Comparison of ENCODE assay signal across 7 mouse cellular contexts in the genomic region with DNA sequence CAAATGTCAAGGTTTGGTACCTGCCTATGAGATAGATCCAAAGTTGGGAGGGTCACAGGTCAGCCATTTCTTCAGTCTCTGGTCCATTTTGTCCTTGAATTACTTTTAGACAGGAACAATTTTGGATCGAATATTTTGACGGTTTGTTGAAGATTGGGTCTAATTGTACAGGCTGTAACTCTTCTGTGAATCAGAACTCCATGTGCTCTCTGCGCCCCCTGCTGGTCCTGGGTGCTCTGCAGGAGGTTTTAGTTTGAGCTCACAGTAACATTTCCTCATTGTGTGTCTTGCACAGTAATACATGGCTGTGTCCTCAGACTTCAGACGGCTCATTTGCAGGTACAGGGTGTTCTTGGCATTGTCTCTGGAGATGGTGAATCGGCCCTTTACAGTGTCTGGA.
A peak's percentile ranks its signal among the peaks of the same experiment; 100 is the strongest.
DNase-seq lines count a peak whose midpoint lies in the region; ATAC-seq and TF ChIP-seq lines count a peak whose summit lies in the region.
"Not testable (repeated sequence)": the region's sequence is repeated elsewhere in the genome, so short reads cannot be mapped to it uniquely, and the experiment has no call there.

No protein-coding gene starts in this region.

- H3K4me1 ChIP-seq in CH12.LX (ENCODE audit: control insufficient read depth in 1 of 2, insufficient read depth in 2 of 2); heart, adult 2 months (ENCODE audit: control insufficient read depth, insufficient read depth, low read length): not testable (repeated sequence)

- in situ Hi-C loops in CH12.LX (cut with MboI; ENCODE audit: low pct_ligation_motif_present, low pct_unique_long_range_greater_than_20kb, low sequenced_read_pairs), result not testable (repeated sequence)

- H3K27me3 ChIP-seq in CH12.LX (replicated peaks); heart, adult 2 months (ENCODE audit: control insufficient read depth, insufficient read depth, low read length): not testable (repeated sequence)

- not testable (repeated sequence) for H3K79me2 ChIP-seq in CH12.LX (replicated peaks; ENCODE audit: control insufficient read depth, extremely low read depth, insufficient read depth, poor library complexity, severe bottlenecking); heart, adult 2 months (replicated peaks; ENCODE audit: control insufficient read depth, insufficient read depth, low read length)

- H3K4me2 ChIP-seq in CH12.LX (ENCODE audit: insufficient read depth, low read depth, poor library complexity, severe bottlenecking), result 0 out of 2 replicates have a peak overlapping the region, but pooled peaks have one; percentile 5

- not testable (repeated sequence) for DNase-seq in CH12.LX (ENCODE audit: extremely low read depth); heart, adult 2 months; layer of hippocampus, adult 2 months (ENCODE audit: low spot score in 2 of 2)
- DNase-seq in induced T-regulatory cell, adult 2 months (ENCODE audit: low read depth), result peak; percentile 1
- DNase-seq in naive thymus-derived CD4-positive, alpha-beta T cell, adult 2 months (ENCODE audit: low read depth), result peak; percentile 1

- TF ChIP-seq CTCF in CH12.LX (conservative IDR thresholded peaks at IDR 0.05 in 1 of 2, IDR thresholded peaks at IDR 0.05 in 1 of 2; ENCODE audit: low read depth in 2 of 2, low read length in 2 of 2), result peak in 1 of 2 experiments; percentile 20; a peak in 1 of 4 replicates
- TF ChIP-seq CTCF in heart, adult 2 months (IDR thresholded peaks at IDR 0.05), result peak; percentile 14; the same call in 1 of the 2 replicates
- peak; percentile 28 for TF ChIP-seq CTCF in layer of hippocampus, adult 2 months (conservative IDR thresholded peaks at IDR 0.05)

- intact Hi-C loops in heart, adult 2 months (cut with DNase I), result not testable (repeated sequence)

- not testable (repeated sequence) for H3K9me3 ChIP-seq in CH12.LX (replicated peaks; ENCODE audit: low read length)

- not testable (repeated sequence) for TF ChIP-seq EP300 in CH12.LX (IDR thresholded peaks at IDR 0.05; ENCODE audit: low read length); heart, adult 2 months (IDR thresholded peaks at IDR 0.05; ENCODE audit: insufficient read depth, low read depth, low read length)

- not testable (repeated sequence) for H3K9ac ChIP-seq in CH12.LX (ENCODE audit: insufficient read depth, low read depth); heart, adult 2 months (ENCODE audit: low read depth, low read length)

- TF ChIP-seq RAD21 in CH12.LX (IDR thresholded peaks at IDR 0.05; ENCODE audit: low read depth, low read length), result not testable (repeated sequence)

- not testable (repeated sequence) for TF ChIP-seq POLR2A in CH12.LX (IDR thresholded peaks at IDR 0.05; ENCODE audit: low read depth, low read length); heart, adult 2 months (IDR thresholded peaks at IDR 0.05; ENCODE audit: insufficient read depth, low read depth, low read length)

- not testable (repeated sequence) for H3K4me3 ChIP-seq in CH12.LX (replicated peaks in 1 of 3; ENCODE audit: low read depth in 2 of 3, low read length in 2 of 3, poor library complexity in 1 of 3); heart, adult 2 months; layer of hippocampus, adult 2 months

- ATAC-seq in common myeloid progenitor, adult 5-6 weeks (replicated peaks; ENCODE audit: low read depth, poor library complexity, severe bottlenecking), result 0 out of 2 replicates have a peak, but pooled peaks have one; percentile 66
- ATAC-seq in megakaryocyte progenitor cell, adult 5-6 weeks (replicated peaks; ENCODE audit: poor library complexity), result peak; percentile 66

- not testable (repeated sequence) for H3K27ac ChIP-seq in CH12.LX (ENCODE audit: insufficient read depth, low read depth); heart, adult 2 months; layer of hippocampus, adult 2 months

- 46% methylated on average over 5 of the region's 5 CpGs for WGBS in heart, adult 2 months

- H3K36me3 ChIP-seq in CH12.LX (replicated peaks in 1 of 2; ENCODE audit: control insufficient read depth in 1 of 2, insufficient read depth in 1 of 2, low read length in 1 of 2); heart, adult 2 months (ENCODE audit: control insufficient read depth, insufficient read depth, low read length): not testable (repeated sequence)

- dilution Hi-C loops in CH12.LX (cut with MboI; ENCODE audit: extremely low pct_ligation_motif_present, extremely low pct_unique_long_range_greater_than_20kb, low sequenced_read_pairs), result not testable (repeated sequence)
